Mouse (Mus musculus): ENCODE data around the gene Myom3. TPM values are rescaled to one million over a fixed set of nuclear protein-coding genes. Genes with fewer than 3 reads are reported as not detected.

Gene Myom3
- polyA plus RNA-seq, 1 experiment from 2014 or later: 3.0 TPM

DNA sequence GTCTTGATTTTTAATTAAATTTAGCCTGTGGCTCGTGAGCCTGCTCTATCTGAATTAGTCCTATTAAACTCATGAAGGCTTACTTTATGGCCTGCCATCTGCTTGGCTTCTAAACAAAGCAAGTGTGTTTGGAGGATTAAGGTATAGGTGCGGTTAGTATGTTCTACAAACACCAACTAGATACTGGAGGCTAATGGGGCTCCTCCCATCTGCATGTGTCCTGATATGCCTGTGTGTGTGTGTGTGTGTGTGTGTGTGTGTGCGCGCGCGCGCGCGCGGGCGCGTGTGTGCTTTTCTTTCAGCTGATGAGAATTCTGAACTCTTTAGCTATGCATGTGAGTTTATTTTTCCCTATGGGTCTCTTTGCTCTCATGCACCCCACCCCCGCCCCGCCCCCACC, 19.8 kb upstream of the Myom3 start:
- Histone ChIP-seq H3K9ac (replicated peaks; ENCODE audit: low read depth) (no peak overlapping the region), H3K27me3 (replicated peaks; ENCODE audit: insufficient read depth, low read length) (no peaks in the 10 kb centered on the region), H3K4me2 (replicated peaks; ENCODE audit: low read depth, low read length) (no peak overlapping the region), H3K9me3 (ENCODE audit: low read length) (no peaks in the 10 kb centered on the region), H3K4me1 (ENCODE audit: insufficient read depth, low read depth, low read length) (no peaks in the 10 kb centered on the region), H3K4me3 (ENCODE audit: low read depth, low read length) (no peak overlapping the region), H3K36me3 (ENCODE audit: insufficient read depth, low read length) (no peaks in the 10 kb centered on the region), H3K27ac (ENCODE audit: low read length) (no peak overlapping the region)
- no peak for DNase-seq (ENCODE audit: low spot score)
- no peak for TF ChIP-seq CTCF (IDR thresholded peaks at IDR 0.05)
- no peak for TF ChIP-seq EP300 (IDR thresholded peaks at IDR 0.05)
- WGBS: 93% methylated on average over 14 of the region's 14 CpGs
- no peak for ATAC-seq

DNA sequence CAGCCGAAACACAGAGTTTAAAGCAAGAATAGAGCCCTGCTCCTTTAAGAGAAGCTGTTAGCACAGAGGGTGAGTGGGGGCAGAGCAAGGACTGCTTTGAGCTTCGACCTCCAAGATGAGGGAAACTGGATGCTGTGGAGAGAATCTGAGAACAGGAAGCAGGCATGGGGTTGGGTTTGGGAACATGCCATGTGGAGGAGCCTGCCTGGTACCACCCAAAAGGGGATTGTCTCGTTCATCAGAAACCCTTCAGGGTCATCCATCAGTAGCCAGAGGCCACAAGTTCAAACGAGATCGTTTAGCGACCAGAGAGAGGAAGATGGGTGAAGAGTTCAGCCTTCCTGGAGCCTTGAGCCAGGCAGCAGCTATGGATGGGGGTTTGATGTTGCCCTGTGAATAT, 16.0 kb upstream of the Myom3 start:
- WGBS: 16% methylated on average over 6 of the region's 6 CpGs
- ATAC-seq: no peak
- Histone ChIP-seq H3K36me3 (ENCODE audit: insufficient read depth, low read length) (no peaks in the 10 kb centered on the region), H3K4me1 (ENCODE audit: insufficient read depth, low read depth, low read length) (no peaks in the 10 kb centered on the region), H3K4me2 (replicated peaks; ENCODE audit: low read depth, low read length) (no peak overlapping the region), H3K27ac (ENCODE audit: low read length) (no peak overlapping the region), H3K27me3 (replicated peaks; ENCODE audit: insufficient read depth, low read length) (no peaks in the 10 kb centered on the region), H3K9ac (replicated peaks; ENCODE audit: low read depth) (no peak overlapping the region), H3K9me3 (ENCODE audit: low read length) (no peaks in the 10 kb centered on the region), H3K4me3 (ENCODE audit: low read depth, low read length) (no peak overlapping the region)
- no peak for DNase-seq (ENCODE audit: low spot score)
- TF ChIP-seq EP300 (IDR thresholded peaks at IDR 0.05) (no peak), CTCF (IDR thresholded peaks at IDR 0.05) (no peak)

DNA sequence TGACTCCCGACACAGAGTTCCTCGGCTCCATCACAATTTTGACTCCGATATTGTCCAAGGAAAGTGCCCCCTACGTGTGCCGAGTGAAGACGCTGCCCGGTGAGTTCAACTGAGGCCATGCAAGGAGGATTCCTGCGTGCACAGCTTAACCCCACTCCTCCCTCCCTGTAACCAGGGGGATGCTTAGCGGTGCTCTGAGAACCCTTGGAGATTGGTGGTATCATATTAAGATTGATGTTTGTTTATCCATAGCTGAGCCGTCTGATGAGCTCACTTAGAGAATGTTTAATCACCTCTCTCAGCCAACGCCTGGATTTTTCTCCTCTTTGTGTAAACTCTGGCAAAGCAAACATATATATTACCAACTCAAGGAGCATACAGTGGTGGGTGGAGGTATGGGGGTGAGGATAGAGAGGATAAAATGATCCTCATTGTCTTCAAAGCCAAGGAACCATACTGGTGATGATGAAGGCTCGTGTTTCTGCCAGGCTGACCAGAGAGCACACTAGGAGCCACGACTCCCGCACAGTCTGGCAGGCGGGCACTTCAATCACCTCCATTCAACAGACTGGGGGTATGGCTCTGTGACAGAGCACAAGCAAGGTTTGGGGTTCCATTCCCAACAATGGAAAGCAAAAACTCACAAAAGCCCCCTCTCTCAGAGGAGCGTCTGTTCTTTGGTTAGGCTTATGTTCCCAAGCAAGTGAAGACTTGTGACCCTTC, 14.6 kb upstream of the Myom3 start:
- Histone ChIP-seq H3K9ac (replicated peaks; ENCODE audit: low read depth) (no peak overlapping the region), H3K36me3 (ENCODE audit: insufficient read depth, low read length) (no peaks in the 10 kb centered on the region), H3K4me3 (ENCODE audit: low read depth, low read length) (no peak overlapping the region), H3K27ac (ENCODE audit: low read length) (no peak overlapping the region), H3K27me3 (replicated peaks; ENCODE audit: insufficient read depth, low read length) (no peaks in the 10 kb centered on the region), H3K9me3 (ENCODE audit: low read length) (no peaks in the 10 kb centered on the region), H3K4me1 (ENCODE audit: insufficient read depth, low read depth, low read length) (no peaks in the 10 kb centered on the region), H3K4me2 (replicated peaks; ENCODE audit: low read depth, low read length) (no peak overlapping the region)
- DNase-seq (ENCODE audit: low spot score): peak; percentile 13
- 0 out of 2 replicates have a peak, but pooled peaks have one; percentile 17 for ATAC-seq
- WGBS: 10% methylated on average over 16 of the region's 16 CpGs
- TF ChIP-seq CTCF (IDR thresholded peaks at IDR 0.05) (no peak), EP300 (IDR thresholded peaks at IDR 0.05) (no peak)

- Histone ChIP-seq H3K4me1 (ENCODE audit: insufficient read depth, low read depth, low read length) (no peaks in the 10 kb centered on the region), H3K9ac (replicated peaks; ENCODE audit: low read depth) (no peak overlapping the region), H3K36me3 (ENCODE audit: insufficient read depth, low read length) (no peaks in the 10 kb centered on the region), H3K27me3 (replicated peaks; ENCODE audit: insufficient read depth, low read length) (no peaks in the 10 kb centered on the region), H3K27ac (ENCODE audit: low read length) (no peak overlapping the region), H3K4me3 (ENCODE audit: low read depth, low read length) (no peak overlapping the region), H3K9me3 (ENCODE audit: low read length) (no peaks in the 10 kb centered on the region), H3K4me2 (replicated peaks; ENCODE audit: low read depth, low read length) (no peak overlapping the region)
- no peak for DNase-seq (ENCODE audit: low spot score)
- ATAC-seq: no peak
- TF ChIP-seq CTCF (IDR thresholded peaks at IDR 0.05): no peak
- TF ChIP-seq EP300 (IDR thresholded peaks at IDR 0.05): no peak
- 61% methylated on average over 10 of the region's 10 CpGs for WGBS
These were observed 13.9 kb upstream of the Myom3 start for GRCm38 (mm10) chr4:135745613-135746012.

- no peak overlapping the region for H3K27ac ChIP-seq (ENCODE audit: low read length)
- no peaks in the 10 kb centered on the region for H3K36me3 ChIP-seq (ENCODE audit: insufficient read depth, low read length)
- DNase-seq (ENCODE audit: low spot score) (no peak), ATAC-seq (no peak)
- H3K4me1 ChIP-seq (ENCODE audit: insufficient read depth, low read depth, low read length): no peaks in the 10 kb centered on the region
- WGBS: 80% methylated on average over 8 of the region's 8 CpGs
- no peak overlapping the region for H3K9ac ChIP-seq (replicated peaks; ENCODE audit: low read depth)
- no peaks in the 10 kb centered on the region for H3K9me3 ChIP-seq (ENCODE audit: low read length)
- H3K4me2 ChIP-seq (replicated peaks; ENCODE audit: low read depth, low read length): no peak overlapping the region
- no peak for TF ChIP-seq EP300 (IDR thresholded peaks at IDR 0.05)
- TF ChIP-seq CTCF (IDR thresholded peaks at IDR 0.05): peak; percentile 26; the same call in 1 of the 2 replicates
- H3K27me3 ChIP-seq (replicated peaks; ENCODE audit: insufficient read depth, low read length): no peaks in the 10 kb centered on the region
- H3K4me3 ChIP-seq (ENCODE audit: low read depth, low read length): no peak overlapping the region
These were observed 8.6 kb upstream of the Myom3 start for GRCm38 (mm10) chr4:135750896-135751295.

- no peak for TF ChIP-seq EP300 (IDR thresholded peaks at IDR 0.05)
- TF ChIP-seq CTCF (IDR thresholded peaks at IDR 0.05): no peak
- Histone ChIP-seq H3K9me3 (ENCODE audit: low read length) (no peaks in the 10 kb centered on the region), H3K4me2 (replicated peaks; ENCODE audit: low read depth, low read length) (no peak overlapping the region), H3K9ac (replicated peaks; ENCODE audit: low read depth) (no peak overlapping the region), H3K27me3 (replicated peaks; ENCODE audit: insufficient read depth, low read length) (no peaks in the 10 kb centered on the region), H3K4me3 (ENCODE audit: low read depth, low read length) (no peak overlapping the region), H3K27ac (ENCODE audit: low read length) (no peak overlapping the region), H3K36me3 (ENCODE audit: insufficient read depth, low read length) (no peaks in the 10 kb centered on the region), H3K4me1 (ENCODE audit: insufficient read depth, low read depth, low read length) (no peaks in the 10 kb centered on the region)
- no peak for ATAC-seq
- no peak for DNase-seq (ENCODE audit: low spot score)
- 64% methylated on average over 7 of the region's 7 CpGs for WGBS
These were observed 7.3 kb upstream of the Myom3 start for GRCm38 (mm10) chr4:135752106-135752778.

All from lung, postnatal 0 days (tissue).